Mouse (Mus musculus) liver, embryonic 15.5 days (tissue): ENCODE results near the gene Sys1. TPM values are rescaled to one million over a fixed set of nuclear protein-coding genes. Genes with fewer than 3 reads are reported as not detected.
A peak's percentile ranks its signal among the peaks of the same experiment; 100 is the strongest.

Experiments
- ATAC-seq: fragments of 200-750 bp; cut with Nextera tagmentation; 2 replicates; pipeline ENCODE4 v1.8.0; 2017; ENCODE audit warnings: moderate number of reproducible peaks, mild to moderate bottlenecking, moderate library complexity; ENCODE audit not compliant: insufficient read depth
- H3K27ac ChIP-seq: fragments of 300-500 bp; sonication (generic); replicated peaks from 2 replicates; pipeline ENCODE4 v1.5.1; 2015; ENCODE audit warnings: mild to moderate bottlenecking, inconsistent platforms
- H3K27me3 ChIP-seq: fragments of 300-500 bp; sonication (generic); 2 replicates; pipeline ENCODE4 v1.6.1; 2015; ENCODE audit warnings: mild to moderate bottlenecking, inconsistent platforms
- H3K36me3 ChIP-seq: fragments of 300-500 bp; sonication (generic); replicated peaks from 2 replicates; pipeline ENCODE4 v1.6.1; 2015; ENCODE audit warnings: moderate library complexity, mild to moderate bottlenecking, inconsistent platforms
- H3K4me1 ChIP-seq: fragments of 300-500 bp; sonication (generic); replicated peaks from 2 replicates; pipeline ENCODE4 v1.6.1; 2015; ENCODE audit warnings: inconsistent platforms
- H3K4me2 ChIP-seq: fragments of 300-500 bp; sonication (generic); 2 replicates; pipeline ENCODE4 v1.6.1; 2015; ENCODE audit warnings: moderate library complexity, mild to moderate bottlenecking, inconsistent platforms
- H3K4me3 ChIP-seq: fragments of 300-500 bp; sonication (generic); replicated peaks from 2 replicates; pipeline ENCODE4 v1.5.1; 2015; ENCODE audit warnings: mild to moderate bottlenecking, inconsistent platforms
- H3K9ac ChIP-seq: fragments of 300-500 bp; sonication (generic); 2 replicates; pipeline ENCODE4 v1.6.1; 2015; ENCODE audit warnings: moderate library complexity, mild to moderate bottlenecking, inconsistent platforms
- H3K9me3 ChIP-seq: fragments of 300-500 bp; sonication (generic); replicated peaks from 2 replicates; pipeline ENCODE4 v1.6.1; 2016; ENCODE audit warnings: inconsistent platforms
- WGBS: fragments of 180-500 bp; shearing (Covaris S2); methylation state at CpG from one replicate; pipeline ENCODE4 v1.1.7; 2015; ENCODE audit warnings: mixed read lengths; ENCODE audit not compliant: insufficient replicate concordance; 5-methylcytosine and 5-hydroxymethylcytosine counted together
- polyA plus RNA-seq: library from polyadenylated mRNA; unstranded; fragments of >200 nt; fragmentation: Nextera tagmentation; extraction: Ambion mirVana; gene quantifications from 2 replicates; pipeline ENCODE4 v1.2.1, GENCODE M21; 2015

Sys1 gene
- polyA plus RNA-seq, 1 experiment from 2014 or later, result 27.1 TPM

DNA sequence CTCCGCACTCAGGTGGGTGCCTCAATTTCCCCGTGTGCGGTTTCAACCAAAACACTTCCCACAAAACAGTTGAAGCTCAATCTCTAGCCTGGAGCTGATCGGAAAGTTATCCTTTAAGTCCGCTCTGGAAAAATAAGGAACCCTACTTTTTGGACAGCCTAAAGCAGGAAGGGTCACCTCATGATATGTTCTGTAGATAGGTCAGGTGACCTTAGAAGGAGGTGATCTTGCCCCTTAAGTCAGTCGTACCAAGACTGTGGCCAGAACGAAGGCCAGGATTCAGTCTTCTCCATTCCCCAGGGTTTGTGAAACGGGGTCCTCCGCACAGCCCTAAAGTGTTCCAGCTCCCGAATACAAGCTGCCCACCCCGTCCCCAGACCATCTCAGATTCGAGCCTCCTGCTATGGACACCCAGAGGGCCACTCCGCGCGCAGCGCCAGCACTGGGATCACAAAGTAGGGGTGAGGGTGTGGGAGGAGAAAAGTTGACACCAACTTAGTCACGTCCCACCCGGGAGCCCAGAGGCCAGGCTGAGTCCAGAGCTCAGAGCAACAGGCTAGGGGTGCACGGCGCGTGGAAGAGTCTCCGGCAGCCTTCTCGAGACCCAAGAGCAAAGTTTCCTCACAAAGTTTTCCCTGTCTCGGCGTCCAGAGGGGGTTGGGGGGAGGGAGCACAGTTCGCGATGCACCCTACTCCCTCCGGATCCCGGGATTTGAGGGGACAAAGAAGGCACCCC lies 14.3 kb upstream of the Sys1 start:
- Histone ChIP-seq H3K27ac (peak overlapping the region; percentile 45; the same call in 1 of the 2 replicates), H3K36me3 (no peaks in the 10 kb centered on the region), H3K27me3 (peaks cover 54% of the 10 kb centered on the region)

GRCm38 (mm10) chr2:164443051-164443437 lies 13.7 kb upstream of the Sys1 start:
- under 1% methylated on average over 26 of the region's 26 CpGs for WGBS
- Histone ChIP-seq H3K9me3 (no peaks in the 10 kb centered on the region), H3K36me3 (no peaks in the 10 kb centered on the region), H3K27me3 (peaks cover 54% of the 10 kb centered on the region), H3K27ac (peak overlapping the region; percentile 45), H3K9ac (peak overlapping the region; percentile 51), H3K4me1 (peaks cover 5% of the 10 kb centered on the region), H3K4me2 (peak overlapping the region; percentile 55), H3K4me3 (peak overlapping the region; percentile 52)
- peak; percentile 76 for ATAC-seq

More for the DNA sequence above, 14.3 kb upstream of the Sys1 start:
- WGBS, result 4% methylated on average over 29 of the region's 29 CpGs
- Histone ChIP-seq H3K9me3 (no peaks in the 10 kb centered on the region), H3K9ac (peak overlapping the region; percentile 51), H3K4me1 (peaks cover 5% of the 10 kb centered on the region), H3K4me3 (peak overlapping the region; percentile 52), H3K4me2 (peak overlapping the region; percentile 55)
- ATAC-seq, result peak; percentile 48

DNA sequence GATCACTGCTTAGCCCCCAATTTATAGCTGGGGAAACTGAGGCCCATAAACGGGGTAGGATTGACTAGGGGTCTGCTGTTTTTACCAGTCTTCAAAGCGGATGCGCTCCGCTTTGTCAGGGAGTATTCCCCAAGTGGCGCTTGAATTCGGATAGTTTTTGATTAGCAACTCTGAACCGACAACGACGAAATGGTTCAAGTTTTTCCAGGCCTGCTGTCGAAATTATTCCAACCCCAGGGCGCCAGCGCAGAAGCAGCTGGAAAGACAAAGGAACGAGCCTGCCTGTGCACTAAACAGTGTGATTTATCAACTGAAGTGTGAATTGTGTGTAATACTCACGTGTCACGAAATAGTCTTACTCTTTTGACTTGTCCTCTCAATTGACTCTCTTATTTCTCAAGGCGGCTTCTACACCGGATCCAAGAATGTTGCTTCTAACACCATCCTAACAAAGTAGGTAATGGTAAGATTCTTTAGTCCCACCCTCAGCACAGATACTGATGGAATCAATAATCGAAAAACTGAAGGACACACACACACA lies 13.2 kb upstream of the Sys1 start, which contains the start of gene Sdc4:
Gene Sdc4, minus strand, starts transcription at position 428 of the 541 bp plus-strand sequence.
- H3K4me1 ChIP-seq, result peaks cover 5% of the 10 kb centered on the region
- no peaks in the 10 kb centered on the region for H3K9me3 ChIP-seq
- 9% methylated on average over 18 of the region's 18 CpGs for WGBS
- no peak for ATAC-seq
- no peaks in the 10 kb centered on the region for H3K36me3 ChIP-seq
- H3K4me3 ChIP-seq, result peak within 1 kb of the TSS; percentile 52
- peak within 1 kb of the TSS; percentile 45 for H3K27ac ChIP-seq
- H3K27me3 ChIP-seq, result peaks cover 54% of the 10 kb centered on the region
- H3K9ac ChIP-seq, result peak within 1 kb of the TSS; percentile 51
- H3K4me2 ChIP-seq, result peak within 1 kb of the TSS; percentile 55

- Histone ChIP-seq H3K27ac (no peak overlapping the region; the same call in 1 of the 2 replicates), H3K9me3 (no peaks in the 10 kb centered on the region), H3K4me3 (no peak overlapping the region), H3K27me3 (peaks cover 54% of the 10 kb centered on the region), H3K4me2 (no peak overlapping the region), H3K36me3 (no peaks in the 10 kb centered on the region), H3K9ac (no peak overlapping the region), H3K4me1 (peaks cover 5% of the 10 kb centered on the region)
- WGBS, result 45% methylated on average over 2 of the region's 2 CpGs
- no peak for ATAC-seq
These were observed 12.1 kb upstream of the Sys1 start for GRCm38 (mm10) chr2:164444701-164445100.

DNA sequence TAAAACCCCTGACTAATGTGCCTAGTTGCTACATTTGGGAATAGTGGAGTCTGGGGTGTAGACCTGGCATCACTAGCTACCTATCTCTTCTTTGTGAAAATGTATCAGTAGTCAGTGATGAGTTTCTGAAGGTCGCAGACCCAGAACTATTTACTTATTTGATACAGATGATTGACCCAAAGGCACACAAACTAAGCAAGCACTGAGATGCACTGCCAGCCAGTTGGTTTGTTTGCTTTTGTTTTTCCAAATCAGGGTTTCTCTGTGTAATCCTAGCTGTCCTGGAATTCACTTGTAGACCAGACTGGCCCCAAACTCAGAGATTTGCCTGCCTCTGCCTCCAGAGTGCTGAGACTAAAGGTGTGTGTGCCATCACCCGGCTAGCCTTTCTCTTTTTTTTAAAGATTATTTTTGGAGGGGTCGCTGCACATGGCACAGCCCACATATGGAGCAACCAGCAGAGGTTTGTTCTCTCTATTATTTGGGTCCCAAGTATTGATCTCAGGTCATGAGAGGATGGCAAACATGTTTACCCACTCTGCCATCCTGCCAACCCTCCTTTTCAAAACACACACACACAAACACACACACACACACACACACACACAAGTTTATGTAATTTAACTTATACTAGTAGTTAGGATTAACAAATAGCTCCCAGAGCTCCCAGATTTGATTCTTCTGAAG lies 11.2 kb upstream of the Sys1 start:
- H3K36me3 ChIP-seq, result no peaks in the 10 kb centered on the region
- H3K4me2 ChIP-seq, result no peak overlapping the region
- no peak overlapping the region for H3K4me3 ChIP-seq
- 50% methylated on average over 3 of the region's 3 CpGs for WGBS
- H3K27ac ChIP-seq, result no peak overlapping the region
- H3K4me1 ChIP-seq, result no peaks in the 10 kb centered on the region
- H3K27me3 ChIP-seq, result peaks cover 50% of the 10 kb centered on the region
- H3K9ac ChIP-seq, result no peak overlapping the region
- no peaks in the 10 kb centered on the region for H3K9me3 ChIP-seq
- no peak for ATAC-seq

GRCm38 (mm10) chr2:164446086-164446469 lies 10.7 kb upstream of the Sys1 start:
- no peak overlapping the region for H3K27ac ChIP-seq
- 44% methylated on average over 3 of the region's 3 CpGs for WGBS
- no peak overlapping the region for H3K9ac ChIP-seq
- peaks cover 44% of the 10 kb centered on the region for H3K27me3 ChIP-seq
- no peak overlapping the region for H3K4me3 ChIP-seq
- H3K4me2 ChIP-seq, result no peak overlapping the region
- no peaks in the 10 kb centered on the region for H3K9me3 ChIP-seq
- H3K4me1 ChIP-seq, result no peaks in the 10 kb centered on the region
- ATAC-seq, result no peak
- no peaks in the 10 kb centered on the region for H3K36me3 ChIP-seq

DNA sequence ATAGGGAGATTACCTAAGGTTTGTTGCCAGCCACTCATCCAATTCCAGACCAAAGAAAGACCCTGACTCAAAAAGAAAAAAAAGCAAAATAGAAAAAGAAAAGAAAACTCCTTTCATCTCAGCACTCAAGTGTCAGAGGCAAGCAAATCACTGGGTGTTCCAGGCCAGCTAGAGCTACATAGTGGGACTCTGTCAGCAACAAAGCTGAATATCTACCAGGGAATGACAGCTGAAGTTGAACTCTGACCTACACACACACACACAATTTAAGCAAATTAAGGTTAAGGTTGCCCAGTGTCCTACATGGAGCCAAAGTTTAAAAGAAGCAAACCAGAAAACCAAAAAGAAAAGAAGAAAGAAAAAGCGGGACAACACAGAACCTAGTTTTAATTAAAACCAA lies 8.6 kb upstream of the Sys1 start:
- H3K27me3 ChIP-seq, result peaks cover 24% of the 10 kb centered on the region
- no peak overlapping the region for H3K4me3 ChIP-seq
- no peaks in the 10 kb centered on the region for H3K4me1 ChIP-seq
- H3K9me3 ChIP-seq, result no peaks in the 10 kb centered on the region
- no peak overlapping the region for H3K27ac ChIP-seq
- H3K9ac ChIP-seq, result no peak overlapping the region
- H3K4me2 ChIP-seq, result no peak overlapping the region
- H3K36me3 ChIP-seq, result no peaks in the 10 kb centered on the region
- no peak for ATAC-seq
- WGBS, result 63% methylated on average over 1 of the region's 1 CpGs

- Histone ChIP-seq H3K4me3 (no peak overlapping the region), H3K9me3 (no peaks in the 10 kb centered on the region), H3K36me3 (no peaks in the 10 kb centered on the region), H3K4me1 (0 out of 2 replicates have a peak, but pooled peaks cover under 1% of the 10 kb centered on the region), H3K27ac (no peak overlapping the region), H3K27me3 (peaks cover 16% of the 10 kb centered on the region), H3K4me2 (no peak overlapping the region), H3K9ac (no peak overlapping the region)
- WGBS, result 63% methylated on average over 5 of the region's 5 CpGs
- no peak for ATAC-seq
These were observed 7.8 kb upstream of the Sys1 start for GRCm38 (mm10) chr2:164448921-164449320.

- Histone ChIP-seq H3K4me3 (no peak overlapping the region), H3K4me1 (0 out of 2 replicates have a peak, but pooled peaks cover 5% of the 10 kb centered on the region), H3K27ac (no peak overlapping the region), H3K27me3 (peaks cover 10% of the 10 kb centered on the region), H3K36me3 (no peaks in the 10 kb centered on the region), H3K9me3 (no peaks in the 10 kb centered on the region), H3K9ac (no peak overlapping the region), H3K4me2 (no peak overlapping the region)
- no peak for ATAC-seq
- WGBS, result 68% methylated on average over 14 of the region's 14 CpGs
These were observed 7.3 kb upstream of the Sys1 start for GRCm38 (mm10) chr2:164449341-164450042.

GRCm38 (mm10) chr2:164452000-164452676 lies 4.6 kb upstream of the Sys1 start:
- no peak overlapping the region for H3K9ac ChIP-seq
- ATAC-seq, result no peak
- H3K36me3 ChIP-seq, result no peaks in the 10 kb centered on the region
- H3K4me3 ChIP-seq, result no peak overlapping the region
- no peak overlapping the region for H3K27ac ChIP-seq
- peaks cover 22% of the 10 kb centered on the region; the same call in 1 of the 2 replicates for H3K4me1 ChIP-seq
- H3K4me2 ChIP-seq, result no peak overlapping the region
- no peaks in the 10 kb centered on the region for H3K9me3 ChIP-seq
- WGBS, result 50% methylated on average over 13 of the region's 13 CpGs
- H3K27me3 ChIP-seq, result peaks cover 4% of the 10 kb centered on the region; the same call in 1 of the 2 replicates
